Mouse (Mus musculus) kidney, adult 9 months (tissue): Measurements from ENCODE around the gene Kif24.

ENCODE experiments used
- DNase-seq: peaks from one replicate; pipeline ENCODE4 v3.0.0; 2022

Gene Kif24

DNA sequence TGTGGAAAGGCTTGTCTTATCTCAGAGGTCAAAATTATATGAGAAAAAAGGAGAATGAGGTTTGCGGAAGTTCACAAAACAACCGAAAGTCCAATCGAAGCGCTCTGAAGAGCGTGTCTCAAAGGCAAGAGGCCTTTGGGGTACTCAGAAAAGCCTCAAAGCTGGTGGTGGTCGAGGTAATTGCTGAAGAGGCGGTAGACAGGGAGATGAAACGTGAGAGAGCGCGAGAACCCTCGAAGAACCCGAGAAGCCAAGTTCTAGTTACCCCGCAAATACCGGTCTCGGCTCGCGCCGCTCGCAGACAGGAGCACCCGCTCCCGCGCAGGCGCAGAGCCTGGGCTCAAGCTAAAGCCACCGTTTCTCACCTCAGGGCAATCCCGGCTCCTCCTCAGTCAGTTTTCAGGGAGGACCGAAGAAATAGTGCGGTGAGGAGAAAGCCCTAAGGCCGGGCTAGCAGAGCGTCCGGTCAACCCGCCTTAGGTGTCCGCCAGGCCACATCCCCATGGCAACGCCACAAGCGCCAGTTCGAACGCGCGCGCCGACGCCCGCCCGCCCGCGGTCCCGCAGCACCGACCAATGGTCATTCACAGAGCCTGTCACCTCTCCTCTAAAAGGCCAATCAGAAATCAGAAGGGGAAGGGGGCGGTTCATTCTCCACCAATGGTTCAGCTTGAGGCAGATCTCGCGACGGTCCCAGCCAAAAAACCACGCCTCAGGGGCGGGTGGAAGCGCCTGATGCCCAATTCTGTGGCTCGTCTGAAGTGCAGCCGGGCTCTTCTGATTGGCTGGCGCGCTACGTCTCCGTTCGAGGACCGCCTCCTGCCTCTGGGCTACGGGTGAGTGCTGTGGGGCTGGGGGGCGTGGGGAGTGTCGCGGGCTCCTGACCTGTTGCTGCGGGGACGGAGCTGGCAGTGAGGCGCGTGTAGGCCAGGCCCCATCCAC is at the start of gene Kif24, which contains the start of gene Nudt2:
Gene Kif24, minus strand, starts transcription at position 543 of the 942 bp plus-strand sequence.
Gene Nudt2, plus strand, starts transcription at position 807 of the 942 bp plus-strand sequence.
- DNase-seq = peak; percentile 100

DNA sequence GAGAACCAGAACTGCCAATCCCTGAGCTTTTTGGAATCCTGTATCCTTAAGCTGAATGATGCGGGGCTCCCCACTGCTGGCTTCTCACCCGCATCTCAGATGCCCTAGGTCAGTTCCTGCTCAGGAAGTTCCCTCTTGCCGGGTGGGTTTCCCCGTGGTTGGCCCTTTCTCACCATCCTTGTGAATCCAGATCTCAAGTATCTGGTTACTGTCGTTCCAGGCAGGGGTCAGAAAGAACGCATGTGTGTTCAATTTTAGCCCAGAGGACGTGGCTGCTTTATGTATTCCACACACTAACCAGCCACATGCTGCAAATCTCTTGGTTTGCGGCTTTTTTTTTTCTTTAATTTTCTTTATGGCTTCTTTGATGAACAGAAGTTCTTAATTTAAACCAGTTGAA is 49.0 kb upstream of the Kif24 start:
- DNase-seq = no peak

DNA sequence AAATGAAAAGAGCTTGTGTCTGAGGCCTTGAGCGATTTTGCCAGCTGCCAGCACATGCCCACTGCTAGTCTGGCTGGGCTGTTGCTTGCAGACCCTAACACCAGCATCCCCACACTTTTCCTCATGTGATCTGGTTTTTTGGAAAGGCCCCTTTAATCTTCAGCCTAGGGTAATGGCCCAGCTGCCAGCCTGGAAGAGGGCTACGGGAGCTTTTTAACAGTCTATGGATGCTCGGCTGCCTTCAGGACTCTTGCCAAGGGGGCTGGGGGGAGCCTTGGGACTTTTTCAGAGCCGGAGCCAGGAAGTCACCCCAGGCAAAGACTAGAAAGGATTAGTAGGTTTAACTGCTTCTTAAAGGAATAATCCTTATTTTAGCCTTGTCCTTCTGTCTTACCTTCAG is 48.6 kb upstream of the Kif24 start:
- DNase-seq = no peak

DNA sequence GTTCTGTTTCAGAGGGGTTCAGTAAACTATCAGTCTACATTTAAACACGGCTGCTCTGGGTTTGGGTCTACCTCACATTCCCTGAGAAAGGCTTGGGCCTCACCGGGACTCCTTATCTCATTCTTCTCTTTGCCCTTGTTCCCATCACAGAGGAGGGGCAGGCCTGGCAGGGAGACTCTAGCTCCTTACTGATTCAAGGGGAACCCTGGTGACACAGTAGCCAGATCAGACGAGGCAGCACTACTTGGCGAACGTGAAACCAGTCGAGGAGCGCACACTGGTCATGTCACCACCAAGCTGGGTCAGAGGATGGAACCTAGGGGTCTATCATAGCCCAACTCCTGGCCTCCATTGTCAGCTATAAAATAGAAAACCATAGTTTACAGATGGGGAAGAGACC is 43.3 kb upstream of the Kif24 start:
- no peak for DNase-seq

DNA sequence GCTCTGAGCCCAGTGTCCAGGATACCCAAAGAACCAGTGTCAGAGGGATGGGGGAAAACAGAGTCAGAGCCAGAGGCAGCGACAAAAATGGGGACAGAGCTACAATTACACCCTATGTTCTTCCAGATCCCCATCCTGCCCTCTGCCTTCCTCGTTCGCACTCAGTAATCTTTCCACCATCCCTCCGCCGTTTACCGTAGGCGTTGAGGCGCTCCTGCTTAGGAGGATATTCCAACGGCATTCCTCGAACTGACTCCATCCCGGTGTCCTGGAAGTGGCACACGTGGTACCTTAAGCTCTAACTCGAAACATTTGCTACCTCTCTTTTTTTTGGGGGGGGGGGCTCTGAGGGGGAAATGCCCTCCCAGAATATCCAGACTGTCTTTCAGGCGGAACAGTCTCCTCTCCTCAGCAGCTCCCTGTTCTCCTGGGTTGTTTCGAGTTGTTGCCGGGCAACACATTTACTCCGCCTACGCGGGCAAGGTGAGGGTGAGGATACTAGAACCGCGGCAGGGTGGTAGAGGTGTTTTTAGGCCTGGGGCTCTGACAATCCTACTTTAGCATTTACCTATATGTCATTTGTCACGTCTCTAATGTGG is 42.7 kb upstream of the Kif24 start:
- no peak for DNase-seq

DNA sequence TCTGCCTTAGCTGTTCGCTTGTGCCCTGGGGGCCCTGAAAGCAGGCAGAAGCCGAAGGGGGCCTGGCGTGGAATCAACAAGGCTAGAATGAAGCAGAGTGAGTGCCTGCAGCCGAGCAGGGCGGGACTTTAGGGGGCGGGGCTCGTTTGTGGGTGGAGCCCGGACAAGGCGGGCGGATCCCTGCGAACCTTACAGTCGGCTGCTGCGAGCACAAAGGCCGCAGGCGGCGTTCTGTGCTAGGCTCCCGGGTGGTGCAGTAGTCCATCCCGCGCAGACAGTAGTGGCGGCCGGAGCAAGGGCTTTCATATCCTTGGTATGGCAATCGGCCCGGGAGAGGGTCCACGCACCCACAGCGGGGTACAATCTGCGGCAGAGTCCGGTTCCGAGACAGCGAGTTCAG is 42.2 kb upstream of the Kif24 start:
- peak; percentile 92 for DNase-seq

DNA sequence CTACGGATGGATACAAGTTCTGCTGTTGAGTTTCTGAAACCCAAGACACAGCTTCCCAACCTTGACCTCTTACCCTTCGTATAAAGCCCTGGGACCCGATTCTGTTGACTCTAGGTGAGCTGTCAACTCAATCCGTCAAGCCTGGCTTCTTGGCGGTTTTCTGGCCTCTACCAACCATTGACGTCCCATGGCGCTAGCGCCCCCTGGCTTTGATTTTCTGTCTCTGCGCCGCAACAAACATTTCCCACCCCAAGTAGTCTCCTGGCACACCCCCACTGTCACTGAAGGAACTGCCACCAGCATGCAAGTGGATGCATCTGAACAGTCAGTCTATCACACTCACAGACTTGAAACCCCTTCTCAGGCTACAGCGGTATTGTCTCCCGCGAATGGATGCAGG is 41.5 kb upstream of the Kif24 start:
- DNase-seq = peak; percentile 80

DNA sequence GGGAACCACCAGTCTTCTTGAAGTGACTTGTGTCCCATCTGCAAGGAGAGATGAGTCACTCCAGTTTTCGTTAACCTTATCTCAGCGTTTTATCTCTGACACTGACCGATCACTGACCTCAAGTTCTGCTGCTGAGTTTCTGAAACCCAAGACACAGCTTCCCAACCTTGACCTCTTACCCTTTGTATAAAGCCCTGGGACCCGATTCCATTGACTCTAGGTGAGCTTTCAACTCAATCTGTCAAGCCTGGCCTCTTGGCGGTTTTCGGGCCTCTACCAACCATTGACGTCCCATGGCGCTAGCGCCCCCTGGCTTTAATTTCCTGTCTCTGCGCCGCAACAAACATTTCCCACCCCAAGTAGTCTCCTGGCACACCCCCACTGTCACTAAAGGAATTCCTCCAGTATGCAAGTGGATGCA is 40.5 kb upstream of the Kif24 start:
- DNase-seq = peak; percentile 60

DNA sequence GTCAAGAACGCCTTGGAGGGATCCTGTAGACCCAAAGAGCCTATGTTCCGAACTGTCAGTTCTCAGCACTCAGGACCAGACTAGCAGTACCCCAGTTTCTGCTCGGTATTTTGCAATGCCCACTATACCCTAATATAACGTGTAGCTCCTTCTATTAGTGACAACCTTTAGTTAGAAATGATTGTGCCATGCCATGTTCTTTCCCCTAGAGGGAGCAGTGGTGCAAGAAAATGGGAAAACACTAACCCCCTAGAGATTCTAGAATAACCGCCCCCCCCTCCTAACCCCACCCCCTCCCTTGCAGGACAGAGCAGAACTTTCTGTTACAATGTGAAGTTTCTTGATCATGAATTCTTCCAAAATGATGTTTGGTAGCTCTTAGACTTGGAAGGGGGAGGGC is 39.6 kb upstream of the Kif24 start:
- DNase-seq = no peak

DNA sequence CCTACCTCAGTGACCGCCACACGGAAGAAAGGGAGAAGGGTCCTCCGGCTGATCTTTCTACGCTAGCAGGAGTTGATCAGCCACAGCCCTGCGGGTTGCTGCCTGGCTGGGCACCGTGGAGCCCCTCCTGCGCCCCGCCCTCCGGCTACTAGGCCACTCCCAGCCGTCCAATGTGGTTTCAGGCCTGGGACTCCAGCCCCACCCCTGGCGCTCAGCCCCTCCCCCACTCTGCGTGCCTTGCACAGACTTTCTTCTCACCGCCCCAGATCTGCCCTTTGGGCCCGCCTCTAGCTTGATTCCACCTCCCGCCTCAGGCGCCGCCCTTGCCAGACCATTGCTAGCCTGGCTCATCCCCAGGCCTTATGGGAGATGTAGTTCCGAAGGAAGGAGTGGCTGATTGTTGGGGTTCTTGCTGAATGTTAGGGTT is 38.3 kb upstream of the Kif24 start, which contains the start of gene AI464131:
Gene AI464131, minus strand, starts transcription at position 91 of the 427 bp plus-strand sequence.
- DNase-seq = peak; percentile 99

DNA sequence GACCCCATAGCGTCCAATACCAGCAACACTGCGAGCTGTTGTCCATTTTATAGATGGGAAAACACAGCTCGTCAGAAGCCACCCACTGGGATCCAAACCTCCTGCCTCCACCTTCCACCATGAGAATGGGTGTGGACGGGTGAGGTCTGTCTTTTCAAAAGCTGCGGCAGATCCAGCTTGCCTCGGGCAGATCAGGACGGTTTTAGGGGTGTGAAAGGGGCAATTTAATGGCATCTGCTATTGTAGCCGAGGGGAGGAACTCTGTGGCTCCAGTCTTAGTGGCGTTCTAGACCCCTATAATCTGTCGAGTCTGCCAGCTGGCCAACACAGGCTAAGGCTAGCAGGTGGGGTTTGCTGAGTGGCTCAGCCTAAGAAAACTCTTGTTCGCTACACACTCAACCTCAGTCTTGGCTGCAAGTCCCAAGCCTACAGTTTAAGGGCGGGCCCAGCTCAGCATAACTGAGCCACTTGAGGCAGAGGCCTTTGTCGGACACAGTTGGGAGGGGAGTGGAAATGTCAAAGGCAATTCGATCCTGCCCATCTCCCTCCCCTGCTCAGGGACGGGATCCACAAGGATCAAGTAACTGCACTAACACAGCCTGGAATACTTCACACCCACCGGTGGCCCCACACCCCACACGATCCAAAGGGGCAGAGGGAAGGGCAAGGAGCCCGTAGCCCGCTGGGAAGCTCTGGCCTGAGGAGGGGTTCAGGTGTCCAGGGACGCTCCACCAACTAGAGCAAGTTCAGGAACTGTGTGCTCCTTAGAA is 37.7 kb upstream of the Kif24 start:
- no peak for DNase-seq

DNA sequence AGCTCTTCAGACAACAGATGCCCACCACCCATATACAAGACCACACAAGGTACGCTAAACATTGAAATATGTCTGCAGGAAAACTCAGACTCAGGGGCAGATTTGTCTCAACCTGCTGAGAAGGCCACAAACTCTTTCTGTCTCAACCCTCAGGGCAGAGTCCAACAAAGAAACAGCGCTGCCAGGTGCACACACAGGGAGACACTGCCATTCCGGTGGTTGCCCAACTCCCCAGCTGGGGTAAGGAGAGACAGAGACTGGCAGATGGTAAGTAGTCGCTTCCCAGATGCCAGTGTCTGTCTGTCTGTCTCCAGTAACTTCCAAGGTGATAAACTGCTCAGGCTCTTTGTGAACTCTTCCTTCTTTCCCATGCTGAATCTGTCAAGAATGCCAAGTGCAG is 36.1 kb upstream of the Kif24 start:
- DNase-seq = peak; percentile 85

DNA sequence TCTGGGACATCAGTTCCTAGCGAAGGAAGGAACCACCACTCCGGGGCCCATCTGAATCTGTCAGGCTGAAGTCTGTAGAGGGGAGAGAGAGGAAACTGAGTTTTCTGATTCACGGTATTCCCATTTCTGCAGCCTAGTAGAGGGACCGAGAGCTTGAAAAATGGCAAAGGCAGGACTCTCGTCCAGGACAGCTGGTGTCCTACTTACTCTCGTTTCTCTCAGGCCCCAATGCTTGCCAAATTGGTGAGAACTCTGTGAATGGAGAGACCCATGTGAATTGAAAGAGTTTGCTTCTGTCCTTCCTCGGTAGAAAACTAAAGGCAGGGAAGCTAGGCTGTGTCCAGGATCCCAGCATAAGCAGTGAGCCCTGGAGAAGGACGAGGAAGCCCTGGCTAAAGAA is 34.9 kb upstream of the Kif24 start:
- DNase-seq = no peak

DNA sequence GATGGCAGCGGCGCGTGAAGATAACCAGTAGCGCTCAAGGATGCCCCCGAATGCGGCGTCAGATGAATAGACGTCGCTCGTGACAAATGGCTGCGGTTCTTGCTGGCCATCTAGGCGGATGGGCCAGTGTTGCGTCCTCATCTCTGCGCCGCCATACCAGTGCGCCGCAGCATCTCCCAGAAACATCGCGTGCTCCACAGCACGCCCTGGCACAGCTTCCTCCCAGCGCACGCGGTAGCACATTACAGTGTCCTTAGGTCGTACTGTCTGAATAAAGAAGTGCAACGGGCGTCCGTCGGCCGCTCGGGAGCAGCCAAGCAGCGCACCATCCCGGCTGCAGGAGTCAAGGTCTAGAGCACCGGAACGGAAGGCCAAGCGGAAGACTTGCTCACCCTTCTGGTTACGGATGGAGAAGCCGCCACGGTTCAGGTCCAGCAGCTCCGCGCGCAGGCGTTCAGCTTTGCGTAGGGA is 34.3 kb upstream of the Kif24 start:
- peak; percentile 90 for DNase-seq

DNA sequence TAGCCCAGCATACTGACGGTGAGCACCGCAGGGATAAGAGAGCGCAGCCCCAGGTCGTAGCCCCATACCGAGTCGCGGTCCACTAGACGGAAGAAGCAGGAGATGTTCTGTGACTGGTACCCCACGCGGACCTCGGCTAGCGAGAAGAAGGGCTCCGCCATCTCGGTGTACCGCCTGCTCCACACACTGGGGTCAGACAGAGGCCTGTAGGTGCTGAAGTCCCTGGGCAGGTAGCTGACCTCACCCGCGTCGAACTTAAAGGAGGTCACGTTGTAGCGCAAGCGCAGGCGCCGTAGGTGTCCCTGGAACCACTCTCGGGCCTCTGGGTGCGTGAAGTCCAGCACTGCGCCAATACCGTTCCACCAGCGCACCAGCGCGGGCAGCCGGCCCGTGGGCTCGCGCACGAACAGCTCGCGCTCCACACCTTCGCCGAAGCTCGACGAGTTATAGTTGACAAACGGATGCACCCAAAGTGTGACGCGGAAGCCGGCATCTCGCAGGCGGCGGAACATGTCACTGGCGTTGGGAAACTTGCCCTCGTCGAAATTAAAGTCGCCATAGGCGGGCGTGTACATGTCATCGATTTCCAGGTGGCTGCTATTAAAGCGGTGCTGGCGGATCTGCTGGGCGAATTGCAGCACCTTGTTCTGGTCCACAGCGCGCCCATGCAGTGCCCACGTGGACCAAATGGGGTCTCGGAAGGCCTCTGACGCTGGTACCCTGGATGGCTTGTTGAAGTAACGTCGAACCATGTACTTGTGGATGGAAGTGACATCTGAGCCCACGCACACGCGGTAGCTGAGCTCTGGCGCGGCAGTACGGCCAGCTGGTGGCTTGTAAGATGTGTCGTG is 33.5 kb upstream of the Kif24 start:
- DNase-seq = no peak

DNA sequence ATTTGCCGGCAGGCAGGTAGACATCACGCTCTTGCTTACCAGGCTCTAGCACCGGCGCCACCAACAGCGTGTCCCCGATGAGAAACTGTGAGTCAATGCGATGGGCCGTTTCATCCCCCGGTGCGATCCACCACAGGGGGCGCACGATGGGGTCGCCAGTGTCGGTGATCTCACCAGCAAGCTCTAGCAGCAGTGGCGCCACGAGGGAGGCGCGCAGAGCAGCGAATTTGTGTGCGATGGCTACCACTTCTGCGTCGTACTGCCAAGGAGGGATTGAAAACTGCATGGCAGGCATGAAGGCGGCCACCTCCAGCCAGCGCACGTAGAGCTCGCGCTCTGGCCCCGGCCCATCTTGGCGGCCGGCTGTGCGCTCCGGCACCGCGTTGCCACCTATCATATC is 32.9 kb upstream of the Kif24 start:
- no peak for DNase-seq

DNA sequence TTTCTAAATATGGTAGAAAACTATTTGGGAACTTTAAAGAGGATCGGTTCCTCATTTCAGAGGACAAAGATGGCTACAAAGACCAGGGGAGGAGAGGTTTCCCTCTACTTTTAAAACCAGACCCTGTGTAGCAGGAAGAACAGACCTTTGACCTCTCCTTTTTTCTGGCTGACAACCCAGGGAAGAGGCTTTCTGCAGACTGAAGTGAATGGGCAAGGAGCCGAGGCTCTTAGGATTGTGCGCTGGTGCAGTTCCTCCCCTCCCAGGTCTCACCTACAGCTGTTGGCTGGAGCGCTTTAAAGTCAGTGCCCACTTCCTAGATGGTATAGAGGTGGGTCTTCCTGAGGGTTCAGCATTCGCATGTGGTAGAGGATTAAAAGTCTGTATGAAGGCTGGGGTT is 32.4 kb upstream of the Kif24 start:
- DNase-seq = peak; percentile 86

DNA sequence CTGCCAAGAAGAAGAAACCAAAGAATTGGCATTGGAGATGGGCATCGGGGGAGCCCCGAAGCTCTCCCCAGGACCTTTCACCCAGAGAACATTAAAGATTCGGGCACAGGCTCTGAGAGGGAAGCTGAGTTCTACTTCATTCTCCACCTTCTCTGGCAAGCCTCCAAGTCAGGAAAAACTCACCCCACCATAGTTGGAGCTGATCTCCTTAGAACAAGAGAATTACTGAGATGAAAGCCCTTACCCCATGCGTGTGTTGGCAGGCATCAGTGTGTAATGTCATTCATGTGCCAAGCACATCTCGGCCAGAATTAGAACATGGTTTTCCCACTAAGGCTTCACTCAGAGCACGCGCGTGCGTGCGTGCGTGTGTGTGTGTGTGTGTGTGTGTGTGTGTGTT is 31.2 kb upstream of the Kif24 start:
- DNase-seq = peak; percentile 33

DNA sequence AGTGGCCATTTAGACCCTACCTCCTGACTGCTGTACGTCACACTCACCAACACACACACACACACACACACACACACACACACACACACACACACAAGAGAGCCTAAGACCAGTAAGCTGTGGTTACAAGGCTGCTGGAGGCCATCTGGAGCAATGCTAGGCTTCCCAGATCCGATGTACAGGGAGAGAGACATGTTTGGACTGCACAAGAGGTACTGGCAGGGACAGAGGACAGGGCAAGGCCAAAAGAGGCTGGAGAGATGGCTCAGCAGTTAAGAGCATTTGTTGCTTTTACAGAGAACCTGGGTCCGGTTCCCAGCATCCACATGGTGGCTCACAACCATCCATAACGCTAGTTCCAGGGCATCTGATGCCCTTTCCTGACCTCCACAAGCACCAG is 30.4 kb upstream of the Kif24 start:
- no peak for DNase-seq

DNA sequence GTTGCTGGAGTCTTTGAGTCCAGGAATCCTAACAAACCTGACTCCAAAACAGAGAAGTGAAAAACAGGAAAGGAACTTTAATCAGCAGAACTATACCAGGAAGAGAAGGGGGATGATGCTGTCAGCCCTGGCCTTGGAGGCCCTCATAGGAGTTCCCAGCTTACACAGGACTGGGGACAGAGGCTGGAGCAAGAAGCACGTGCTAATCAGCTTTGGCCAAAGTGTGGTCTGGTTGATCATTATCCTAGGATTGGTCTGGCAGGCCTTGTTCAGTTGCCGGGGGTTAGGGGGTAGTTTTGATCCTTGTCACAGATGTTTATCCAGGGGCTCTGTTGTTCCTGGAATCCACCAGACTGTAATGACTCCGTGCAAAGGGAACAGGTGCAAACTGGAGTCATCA is 29.7 kb upstream of the Kif24 start:
- peak; percentile 86 for DNase-seq

DNA sequence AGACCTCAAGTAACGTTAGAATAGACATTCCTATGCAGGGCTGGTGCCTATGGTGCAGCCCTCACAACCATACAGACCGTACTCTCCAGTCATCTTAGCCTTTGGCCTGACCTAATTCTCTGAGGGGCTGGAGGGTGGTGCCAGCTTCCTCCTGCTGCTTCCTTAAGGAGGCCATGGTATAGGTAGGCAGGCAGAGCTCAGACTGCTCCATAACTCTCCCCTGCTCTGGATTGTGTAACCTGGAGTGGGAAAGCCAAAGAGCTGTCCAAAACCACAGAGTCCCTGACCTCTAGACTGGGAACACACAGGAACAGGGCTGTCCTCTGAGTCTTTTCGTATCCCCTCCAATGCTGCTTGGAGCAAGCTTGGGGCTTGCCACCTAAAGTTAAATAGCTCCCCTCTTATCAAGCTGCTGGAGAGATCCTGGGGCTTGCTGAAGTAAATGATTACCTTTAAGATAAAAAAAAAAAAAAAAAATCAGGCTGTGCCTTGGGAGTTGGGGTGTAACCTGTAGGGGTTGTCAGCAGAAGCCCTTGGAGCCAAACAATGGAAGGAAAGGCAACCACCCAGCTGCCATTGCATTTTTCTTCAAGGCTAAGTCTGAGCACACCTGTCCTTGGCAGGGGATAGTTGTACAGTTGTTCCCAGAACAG is 28.9 kb upstream of the Kif24 start:
- DNase-seq = peak; percentile 33

DNA sequence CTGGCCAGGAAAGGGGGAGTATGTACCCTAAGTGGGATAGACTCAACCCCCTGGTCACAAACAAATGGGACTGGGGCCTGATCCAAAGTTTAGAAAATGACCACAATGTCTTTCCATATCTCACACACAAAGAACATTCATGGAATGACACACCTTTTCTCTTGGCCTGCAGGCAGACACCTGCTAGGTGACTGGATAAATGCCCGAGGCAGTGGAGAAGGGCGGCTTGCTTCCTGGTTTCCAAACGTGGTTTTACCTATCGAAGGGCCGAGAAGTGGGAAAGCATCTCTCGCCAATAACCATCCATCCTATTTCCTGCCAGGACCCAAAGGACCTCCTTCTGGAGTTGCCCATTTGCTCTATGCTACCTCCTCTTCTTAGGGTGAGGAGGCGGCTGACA is 28.3 kb upstream of the Kif24 start:
- DNase-seq = no peak
